Mouse (Mus musculus) intestine, postnatal 0 days (tissue): ENCODE data around the gene Cyp2e1. TPM values are rescaled to one million over a fixed set of nuclear protein-coding genes. Genes with fewer than 3 reads are reported as not detected.

Source experiments
- ATAC-seq: fragments of 200-750 bp; cut with Nextera tagmentation; 2 replicates; pipeline ENCODE4 v1.8.0; 2017; ENCODE audit warnings: mild to moderate bottlenecking, moderate TSS enrichment, moderate library complexity
- H3K27ac ChIP-seq: fragments of 300-500 bp; sonication (generic); 2 replicates; pipeline ENCODE4 v1.5.1; 2014; ENCODE audit warnings: mild to moderate bottlenecking, low read depth, low read length, moderate library complexity
- H3K27me3 ChIP-seq: fragments of 300-500 bp; sonication (generic); replicated peaks from 2 replicates; pipeline ENCODE4 v1.6.1; 2014; ENCODE audit warnings: low read length, mixed read lengths; ENCODE audit not compliant: control insufficient read depth, insufficient read depth
- H3K36me3 ChIP-seq: fragments of 300-500 bp; sonication (generic); 2 replicates; pipeline ENCODE4 v1.6.1; 2014; ENCODE audit warnings: mild to moderate bottlenecking, moderate library complexity; ENCODE audit not compliant: control insufficient read depth, insufficient read depth
- H3K4me1 ChIP-seq: fragments of 300-500 bp; sonication (generic); replicated peaks from 2 replicates; pipeline ENCODE4 v1.6.1; 2014; ENCODE audit warnings: antibody characterized with exemption, low read length, mixed read lengths; ENCODE audit not compliant: control insufficient read depth, insufficient read depth
- H3K4me2 ChIP-seq: fragments of 300-500 bp; sonication (generic); replicated peaks from 2 replicates; pipeline ENCODE4 v1.6.1; 2014; ENCODE audit warnings: low read depth, mild to moderate bottlenecking, moderate library complexity
- H3K4me3 ChIP-seq: fragments of 300-500 bp; sonication (generic); 2 replicates; pipeline ENCODE4 v1.5.1; 2014; ENCODE audit warnings: low read depth, low read length
- H3K9ac ChIP-seq: fragments of 300-500 bp; sonication (generic); 2 replicates; pipeline ENCODE4 v1.6.1; 2014; ENCODE audit warnings: mild to moderate bottlenecking, low read depth, low read length
- H3K9me3 ChIP-seq: fragments of 300-500 bp; sonication (generic); 2 replicates; pipeline ENCODE4 v1.6.1; 2016; ENCODE audit warnings: mixed run types; ENCODE audit not compliant: control insufficient read depth
- CTCF ChIP-seq: sonication (generic); IDR thresholded peaks from 2 replicates; pipeline ENCODE4 v1.5.1; 2016; ENCODE audit warnings: low read depth, mild to moderate bottlenecking, control low read depth, antibody characterized with exemption, moderate library complexity
- WGBS: fragments of 180-500 bp; shearing (Covaris S2); extraction: QIAGEN DNeasy Blood & Tissue Kit; methylation state at CpG from one replicate; pipeline ENCODE4 v1.1.7; 2014; 5-methylcytosine and 5-hydroxymethylcytosine counted together
- polyA plus RNA-seq: library from polyadenylated mRNA; unstranded; fragments of >200 nt; fragmentation: Nextera tagmentation; extraction: Ambion mirVana; gene quantifications from 2 replicates; pipeline ENCODE4 v1.2.1, GENCODE M21; 2015

Cyp2e1 gene
- polyA plus RNA-seq, 1 experiment from 2014 or later = not detected

DNA sequence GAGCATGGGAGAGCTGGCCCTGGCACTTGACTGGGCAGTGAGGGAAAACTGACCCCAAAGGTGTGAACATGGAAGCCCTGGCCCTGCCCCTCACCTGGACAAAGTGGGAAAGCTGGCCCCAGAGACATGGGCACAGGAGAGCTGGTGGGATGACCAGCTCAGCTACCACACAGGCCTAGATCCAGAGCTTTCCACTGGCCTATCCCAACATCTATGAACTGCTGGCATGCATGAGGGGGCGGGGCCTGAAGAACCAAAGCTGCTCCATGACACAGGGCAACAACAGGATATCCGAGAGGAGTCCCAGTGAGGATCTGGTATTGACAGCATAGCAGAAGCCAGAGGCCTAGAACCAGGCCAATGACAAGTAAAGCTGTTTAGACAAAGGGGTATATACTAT lies 34.7 kb downstream of the Cyp2e1 start:
- no peak overlapping the region for H3K4me2 ChIP-seq
- no peak for TF ChIP-seq CTCF
- no peaks in the 10 kb centered on the region for H3K27me3 ChIP-seq
- no peaks in the 10 kb centered on the region for H3K36me3 ChIP-seq
- H3K4me1 ChIP-seq = no peaks in the 10 kb centered on the region
- WGBS = 64% methylated on average over 2 of the region's 2 CpGs
- no peak for ATAC-seq
- H3K27ac ChIP-seq = no peak overlapping the region
- H3K9ac ChIP-seq = no peak overlapping the region
- no peaks in the 10 kb centered on the region for H3K9me3 ChIP-seq
- no peak overlapping the region for H3K4me3 ChIP-seq

DNA sequence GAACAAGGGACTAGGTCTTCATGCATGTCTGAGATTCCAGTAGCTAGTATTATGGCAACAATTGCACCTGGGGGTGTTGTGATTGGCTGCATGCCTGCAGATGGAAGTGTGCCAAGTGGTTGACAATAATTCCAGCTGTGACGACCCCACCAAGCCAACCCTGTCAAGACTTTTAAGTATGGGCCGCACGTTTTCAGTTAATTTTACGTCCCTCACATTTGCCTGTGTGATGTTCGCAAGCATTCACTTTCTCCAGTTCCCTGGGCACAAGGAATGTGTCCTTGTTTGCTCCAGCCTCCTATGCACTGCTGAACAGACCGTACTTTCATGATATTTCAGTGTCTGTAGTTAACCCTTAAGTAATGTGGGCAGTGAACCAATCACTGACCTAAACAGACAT lies 39.1 kb downstream of the Cyp2e1 start:
- Histone ChIP-seq H3K9ac (no peak overlapping the region), H3K4me1 (no peaks in the 10 kb centered on the region), H3K9me3 (no peaks in the 10 kb centered on the region), H3K27me3 (no peaks in the 10 kb centered on the region), H3K4me2 (no peak overlapping the region), H3K4me3 (no peak overlapping the region), H3K27ac (no peak overlapping the region), H3K36me3 (no peaks in the 10 kb centered on the region)
- WGBS = 72% methylated on average over 6 of the region's 6 CpGs
- no peak for ATAC-seq
- no peak for TF ChIP-seq CTCF

DNA sequence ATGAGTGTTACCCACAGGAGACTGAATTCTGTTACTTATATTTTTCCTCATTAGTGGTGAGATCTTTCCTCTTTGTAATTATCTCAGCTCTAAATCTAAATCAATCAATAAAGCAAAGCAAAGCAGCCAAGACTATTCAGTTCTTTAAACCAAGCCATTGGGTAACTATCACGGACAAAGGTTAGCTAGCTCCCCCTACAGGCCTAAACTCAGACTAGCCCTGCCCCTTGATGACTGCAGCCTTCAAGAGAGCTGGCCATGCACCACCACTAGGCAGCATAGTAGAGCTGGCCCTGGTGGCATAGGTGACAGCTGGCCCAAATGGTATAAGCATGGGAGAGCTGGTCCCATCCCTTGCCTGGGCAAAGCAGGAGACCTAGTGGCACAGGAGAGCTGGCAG lies 42.2 kb downstream of the Cyp2e1 start:
- TF ChIP-seq CTCF = peak; percentile 79
- peak; percentile 25; the same call in 1 of the 2 replicates for ATAC-seq

DNA sequence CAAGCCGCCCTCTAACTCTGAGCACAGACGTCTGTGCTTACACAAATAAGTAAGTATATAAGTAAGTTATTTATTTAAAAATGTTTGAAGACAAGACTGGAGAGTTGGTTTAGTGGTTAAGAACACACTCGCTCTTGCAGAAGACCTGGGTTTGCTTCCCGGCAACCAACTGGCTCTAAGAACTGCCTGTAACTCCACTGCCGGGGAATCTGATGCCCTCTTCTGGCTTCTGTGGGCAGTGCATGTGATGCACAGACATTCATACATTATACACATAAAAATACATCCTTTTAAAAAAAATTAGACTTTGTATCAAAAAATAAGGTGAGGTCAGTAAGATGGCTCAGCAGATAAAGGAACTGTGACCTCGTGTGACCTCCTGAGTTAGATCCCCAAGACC lies 47.0 kb downstream of the Cyp2e1 start:
- Histone ChIP-seq H3K4me1 (no peaks in the 10 kb centered on the region), H3K9ac (no peak overlapping the region), H3K4me2 (no peak overlapping the region), H3K4me3 (no peak overlapping the region), H3K9me3 (no peaks in the 10 kb centered on the region), H3K27me3 (no peaks in the 10 kb centered on the region), H3K36me3 (no peaks in the 10 kb centered on the region), H3K27ac (no peak overlapping the region)
- TF ChIP-seq CTCF = peak; percentile 40
- no peak for ATAC-seq
- WGBS = 92% methylated on average over 6 of the region's 6 CpGs

More for the DNA sequence above, 42.2 kb downstream of the Cyp2e1 start:
- Histone ChIP-seq H3K9me3 (no peaks in the 10 kb centered on the region), H3K9ac (no peak overlapping the region), H3K27ac (no peak overlapping the region), H3K4me3 (no peak overlapping the region), H3K36me3 (no peaks in the 10 kb centered on the region), H3K4me1 (no peaks in the 10 kb centered on the region), H3K27me3 (no peaks in the 10 kb centered on the region), H3K4me2 (no peak overlapping the region)
- WGBS = 24% methylated on average over 1 of the region's 1 CpGs

DNA sequence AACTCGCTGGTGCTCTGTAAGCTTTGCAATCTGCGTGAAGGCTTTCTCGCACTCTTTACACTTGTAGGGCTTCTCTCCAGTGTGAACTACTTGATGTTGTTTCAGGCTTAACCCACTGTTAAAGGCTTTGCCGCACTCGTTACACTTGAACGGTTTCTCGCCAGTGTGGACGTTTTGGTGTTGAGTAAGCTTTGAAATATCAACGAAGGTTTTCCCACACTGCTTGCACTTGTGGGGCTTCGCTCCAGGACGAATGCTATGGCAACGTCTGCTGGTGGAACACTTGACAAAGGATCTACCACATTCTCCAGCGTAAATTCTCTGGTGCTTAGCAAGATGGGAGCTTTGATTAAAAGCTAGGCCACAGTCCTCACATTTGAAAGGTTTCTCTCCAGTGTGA lies 48.2 kb downstream of the Cyp2e1 start:
- ATAC-seq = no peak
- Histone ChIP-seq H3K4me2 (no peak overlapping the region), H3K4me1 (no peaks in the 10 kb centered on the region), H3K9me3 (no peaks in the 10 kb centered on the region), H3K9ac (no peak overlapping the region), H3K27ac (no peak overlapping the region), H3K27me3 (no peaks in the 10 kb centered on the region), H3K4me3 (no peak overlapping the region), H3K36me3 (no peaks in the 10 kb centered on the region)
- no peak for TF ChIP-seq CTCF
- WGBS = 89% methylated on average over 13 of the region's 13 CpGs

DNA sequence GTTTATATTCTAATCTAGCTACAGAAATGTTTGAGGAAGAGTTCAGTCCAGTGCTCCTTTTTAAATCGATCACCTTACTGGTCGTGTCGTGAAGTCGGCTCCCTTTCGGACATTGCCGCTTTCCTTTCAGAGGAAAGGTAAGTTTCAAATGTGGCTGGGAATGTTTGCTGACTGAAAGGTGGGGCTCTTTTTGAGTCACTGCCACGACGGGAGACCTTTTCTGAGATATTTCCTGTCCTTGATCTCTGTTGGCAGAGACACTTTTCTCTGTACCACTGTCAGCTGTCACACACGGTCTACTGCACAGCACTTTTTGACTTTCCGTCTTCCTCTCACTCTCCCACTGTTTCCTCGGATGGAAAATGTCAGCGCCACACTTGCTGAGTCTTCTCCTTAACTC lies 49.3 kb downstream of the Cyp2e1 start:
- Histone ChIP-seq H3K27me3 (no peaks in the 10 kb centered on the region), H3K4me1 (no peaks in the 10 kb centered on the region), H3K4me2 (no peak overlapping the region), H3K27ac (no peak overlapping the region), H3K4me3 (no peak overlapping the region), H3K9ac (no peak overlapping the region), H3K9me3 (no peaks in the 10 kb centered on the region), H3K36me3 (no peaks in the 10 kb centered on the region)
- ATAC-seq = no peak
- TF ChIP-seq CTCF = no peak
- 83% methylated on average over 12 of the region's 12 CpGs for WGBS

DNA sequence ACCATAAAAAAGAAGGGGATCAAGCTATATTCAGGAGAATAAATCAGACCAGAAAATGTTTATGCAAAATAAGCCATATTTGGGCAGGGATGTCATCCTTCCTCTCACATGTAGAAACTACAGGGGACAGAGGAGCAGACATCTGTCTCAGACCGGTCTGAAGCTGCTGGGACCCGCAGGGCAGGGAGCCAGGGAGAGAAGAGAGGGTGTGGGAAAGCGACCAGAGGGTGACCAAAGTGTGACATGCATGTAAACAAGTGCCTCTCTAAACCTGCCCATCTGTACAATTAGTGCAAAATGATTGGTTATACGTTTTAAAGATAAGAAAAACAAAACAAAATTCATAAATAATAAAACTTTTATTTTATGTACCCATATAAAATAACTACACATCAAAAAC lies 56.6 kb downstream of the Cyp2e1 start:
- H3K4me2 ChIP-seq = no peak overlapping the region

More for the DNA sequence above, 56.6 kb downstream of the Cyp2e1 start:
- 59% methylated on average over 4 of the region's 4 CpGs for WGBS
- Histone ChIP-seq H3K4me3 (no peak overlapping the region), H3K9me3 (no peaks in the 10 kb centered on the region), H3K36me3 (no peaks in the 10 kb centered on the region), H3K27ac (no peak overlapping the region), H3K4me1 (no peaks in the 10 kb centered on the region), H3K27me3 (0 out of 2 replicates have a peak, but pooled peaks cover 5% of the 10 kb centered on the region), H3K9ac (no peak overlapping the region)
- ATAC-seq = no peak
- no peak for TF ChIP-seq CTCF
